In genomic region chr13:15011638-15012037, GRCm38 (mm10) we compare ENCODE assay signal across 14 mouse cellular contexts.
DNase-seq lines count a peak whose midpoint lies in the region; ATAC-seq lines count a peak whose summit lies in the region.
"Had no signal": no experiment of that assay in that cellular context is flagged by ENCODE, and none has a peak within 500 bp of the region (broad histone marks: within the 10 kb centered on the region; RNA-seq: fewer than 3 reads in every experiment).

No protein-coding gene starts in this region.

- no peaks in the 10 kb centered on the region for H3K27me3 ChIP-seq in heart, embryonic 12.5 days (replicated peaks)
- H3K27me3 ChIP-seq in midbrain, embryonic 13.5 days = no peaks in the 10 kb centered on the region
- no peaks in the 10 kb centered on the region for H3K27me3 ChIP-seq in midbrain, embryonic 10.5 days (ENCODE audit: low read depth, poor library complexity, severe bottlenecking)

- H3K9ac ChIP-seq in heart, embryonic 12.5 days = no peak overlapping the region
- H3K9ac ChIP-seq in midbrain, embryonic 13.5 days (replicated peaks) = no peak overlapping the region

- H3K27ac ChIP-seq in heart, embryonic 12.5 days (ENCODE audit: poor library complexity, severe bottlenecking) = no peak overlapping the region
- no peak overlapping the region for H3K27ac ChIP-seq in midbrain, embryonic 13.5 days
- H3K27ac ChIP-seq in midbrain, embryonic 10.5 days (replicated peaks) = no peak overlapping the region

- no peaks in the 10 kb centered on the region for H3K4me1 ChIP-seq in heart, embryonic 12.5 days (replicated peaks)
- no peaks in the 10 kb centered on the region for H3K4me1 ChIP-seq in midbrain, embryonic 13.5 days (replicated peaks)
- peaks cover 4% of the 10 kb centered on the region; the same call in 1 of the 2 replicates for H3K4me1 ChIP-seq in midbrain, embryonic 10.5 days

- DNase-seq in heart, adult 18-20 months = peak; percentile 12 to 39
- DNase-seq in midbrain, embryonic 10.5 days (ENCODE audit: low spot score) = no peak
- peak; percentile 8 to 18 for DNase-seq in kidney, postnatal 36 days
- DNase-seq in cerebellum, postnatal 25 days = no peak
- DNase-seq in lung, postnatal 14 days = no peak
- DNase-seq: cerebellum, adult 8-10 months; left cerebral cortex, postnatal 4 days; lung, postnatal 10 days had no signal

- ATAC-seq in heart, embryonic 12.5 days (ENCODE audit: insufficient number of reproducible peaks, low FRiP score) = no peak
- peak; percentile 40; the same call in 1 of the 2 replicates for ATAC-seq in midbrain, embryonic 13.5 days
- no peak for ATAC-seq in CD4-positive, CD25-positive, alpha-beta regulatory T cell, adult 4 months
- ATAC-seq: inflammation-experienced regulatory T-cells, adult 6 months had no signal

- no peaks in the 10 kb centered on the region for H3K9me3 ChIP-seq in heart, embryonic 12.5 days (replicated peaks)
- H3K9me3 ChIP-seq in midbrain, embryonic 13.5 days = no peaks in the 10 kb centered on the region
- H3K9me3 ChIP-seq in midbrain, embryonic 10.5 days (replicated peaks) = no peaks in the 10 kb centered on the region
- H3K9me3 ChIP-seq: G1E had no signal

- no peak overlapping the region for H3K4me2 ChIP-seq in heart, embryonic 12.5 days
- no peak overlapping the region for H3K4me2 ChIP-seq in midbrain, embryonic 13.5 days (replicated peaks)
- H3K4me2 ChIP-seq: heart, embryonic 11.5 days had no signal

- H3K4me3 ChIP-seq in heart, embryonic 12.5 days = no peak overlapping the region
- H3K4me3 ChIP-seq in midbrain, embryonic 13.5 days (replicated peaks) = no peak overlapping the region
- no peak overlapping the region for H3K4me3 ChIP-seq in midbrain, embryonic 10.5 days

- H3K36me3 ChIP-seq in heart, embryonic 12.5 days = no peaks in the 10 kb centered on the region
- H3K36me3 ChIP-seq in midbrain, embryonic 13.5 days = no peaks in the 10 kb centered on the region
- H3K36me3 ChIP-seq in midbrain, embryonic 10.5 days = no peaks in the 10 kb centered on the region
- H3K36me3 ChIP-seq: G1E had no signal

Comparison
In these comparisons a context has a peak if more than half of its experiments do, and no peak if none do; other contexts are left out.
1. DNase-seq: peak in heart, adult 18-20 months (2 of 2) and kidney, postnatal 36 days (2 of 2); none in midbrain, embryonic 10.5 days (single experiment), cerebellum, postnatal 25 days (0 of 2) and lung, postnatal 14 days (single experiment).